Mouse (Mus musculus): Measurements from ENCODE around the gene Gemin2. TPM values are rescaled to one million over a fixed set of nuclear protein-coding genes. Genes with fewer than 3 reads are reported as not detected.

The Gemin2 gene
- polyA plus RNA-seq, 1 experiment from 2014 or later: 15.7 TPM

DNA sequence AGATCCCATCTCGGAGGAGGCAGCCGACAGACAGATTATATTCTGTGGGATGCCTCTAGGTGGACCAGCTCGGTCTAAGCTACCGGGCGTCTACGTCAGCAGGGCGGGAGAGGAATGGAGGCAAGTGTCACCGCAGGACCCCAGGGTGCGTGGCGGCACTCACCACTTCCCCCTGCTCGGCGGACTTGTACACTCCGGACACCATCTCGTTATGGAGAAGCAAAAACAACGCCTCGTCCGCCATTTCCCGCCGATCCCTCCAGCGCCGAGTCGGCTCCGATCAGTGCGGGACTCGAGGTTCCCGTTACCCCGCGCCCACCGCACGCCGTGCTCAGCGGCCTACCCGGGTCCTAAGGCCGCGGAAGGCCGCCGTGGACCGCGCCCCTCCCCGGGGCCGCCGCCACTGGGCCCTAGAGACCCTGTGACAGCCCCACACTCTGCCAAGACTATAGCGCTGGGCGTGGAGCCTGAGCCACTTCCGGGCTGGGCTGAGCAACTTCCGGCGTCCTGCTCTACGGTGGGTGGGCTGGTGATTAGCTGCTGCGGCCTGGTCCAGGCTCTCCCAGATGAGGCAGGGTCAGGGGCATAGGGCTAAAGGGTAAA lies 47.9 kb downstream of the Gemin2 start, which contains the start of gene Trappc6b:
Trappc6b (minus strand) TSS at position 480 of the 603 bp plus-strand sequence.
- H3K36me3 ChIP-seq: peaks cover 9% of the 10 kb centered on the region
- H3K4me1 ChIP-seq: peaks cover 28% of the 10 kb centered on the region
- H3K9ac ChIP-seq (replicated peaks): peak within 1 kb of the TSS; percentile 88
- H3K4me3 ChIP-seq: peak within 1 kb of the TSS; percentile 79
- 0% methylated on average over 49 of the region's 49 CpGs for whole genome bisulfite sequencing
- no peaks in the 10 kb centered on the region for H3K27me3 ChIP-seq
- peak within 1 kb of the TSS; percentile 56 for H3K4me2 ChIP-seq (replicated peaks)
- peak within 1 kb of the TSS; percentile 95 for H3K27ac ChIP-seq (replicated peaks)
- peak; percentile 98 for ATAC-seq (replicated peaks)
- no peaks in the 10 kb centered on the region for H3K9me3 ChIP-seq

DNA sequence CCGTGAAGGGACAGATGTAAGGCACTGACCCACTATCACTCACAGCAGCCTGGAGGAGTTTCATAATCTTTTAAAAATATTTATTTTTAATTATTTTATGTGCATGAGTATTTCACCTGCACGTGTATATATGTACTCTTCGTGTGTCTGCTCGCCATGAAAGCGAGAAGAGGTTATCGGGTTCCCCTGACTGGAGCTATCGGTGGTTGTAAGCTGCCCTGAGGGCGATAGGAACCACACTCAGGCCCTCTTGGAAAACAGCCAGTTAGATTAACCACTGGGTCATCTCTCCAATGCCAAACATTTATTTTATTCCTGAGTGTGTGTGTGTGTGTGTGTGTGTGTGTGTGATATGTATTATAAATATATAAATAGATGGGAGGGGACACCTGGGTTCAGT lies 51.6 kb downstream of the Gemin2 start:
- no peaks in the 10 kb centered on the region for H3K9me3 ChIP-seq
- H3K9ac ChIP-seq (replicated peaks): no peak overlapping the region
- H3K4me3 ChIP-seq: no peak overlapping the region
- ATAC-seq (replicated peaks): no peak
- peaks cover 17% of the 10 kb centered on the region for H3K36me3 ChIP-seq
- no peak overlapping the region for H3K4me2 ChIP-seq (replicated peaks)
- 86% methylated on average over 8 of the region's 8 CpGs for WGBS
- H3K27me3 ChIP-seq: no peaks in the 10 kb centered on the region
- H3K27ac ChIP-seq (replicated peaks): no peak overlapping the region
- H3K4me1 ChIP-seq: peaks cover 22% of the 10 kb centered on the region

GRCm38 (mm10) chr12:59065776-59066175 lies 52.6 kb downstream of the Gemin2 start:
- peak overlapping the region; percentile 98 for H3K4me3 ChIP-seq
- H3K36me3 ChIP-seq: peaks cover 25% of the 10 kb centered on the region
- H3K27me3 ChIP-seq: no peaks in the 10 kb centered on the region
- no peaks in the 10 kb centered on the region for H3K9me3 ChIP-seq
- peak overlapping the region; percentile 95 for H3K27ac ChIP-seq (replicated peaks)
- WGBS: 74% methylated on average over 3 of the region's 3 CpGs
- H3K9ac ChIP-seq (replicated peaks): peak overlapping the region; percentile 63; the same call in 1 of the 2 replicates
- H3K4me1 ChIP-seq: peaks cover 13% of the 10 kb centered on the region
- no peak for ATAC-seq (replicated peaks)
- peak overlapping the region; percentile 68 for H3K4me2 ChIP-seq (replicated peaks)

DNA sequence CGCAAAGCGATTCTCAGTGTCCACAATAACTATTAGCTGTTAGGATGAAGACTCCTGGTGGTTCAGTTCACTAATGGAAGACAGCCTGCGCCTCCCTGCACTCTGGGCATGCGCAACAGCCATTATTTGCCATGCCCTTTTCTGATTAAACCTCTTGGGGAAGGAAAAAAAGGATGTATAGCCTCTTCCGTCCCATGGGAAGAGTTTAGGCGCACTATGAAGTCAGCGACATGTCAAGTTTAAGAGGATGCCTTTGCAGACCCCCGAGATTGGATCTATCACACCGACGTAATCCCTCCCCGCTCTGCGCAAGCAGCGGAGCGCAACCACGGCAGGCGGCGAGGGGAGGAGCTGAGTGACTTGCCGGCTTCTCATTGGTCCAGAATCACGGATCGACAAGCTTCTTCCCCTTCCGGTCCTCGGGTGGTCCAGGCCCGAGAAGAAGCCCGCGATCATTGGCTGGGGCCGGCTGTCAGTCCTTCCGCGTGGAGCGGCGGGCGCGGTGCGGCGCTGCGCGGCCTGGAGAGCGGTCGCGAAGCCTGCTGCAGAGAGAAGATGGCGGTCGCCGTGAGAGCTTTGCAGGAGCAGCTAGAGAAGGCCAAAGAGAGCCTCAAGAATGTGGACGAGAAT lies 53.4 kb downstream of the Gemin2 start, which contains the start of gene Pnn:
Pnn (plus strand) TSS at position 437 of the 630 bp plus-strand sequence.
- Histone ChIP-seq H3K36me3 (peaks cover 33% of the 10 kb centered on the region), H3K9ac (replicated peaks) (peak within 1 kb of the TSS; percentile 99), H3K9me3 (no peaks in the 10 kb centered on the region), H3K4me1 (peaks cover 13% of the 10 kb centered on the region), H3K4me2 (replicated peaks) (peak within 1 kb of the TSS; percentile 73), H3K27ac (replicated peaks) (peak within 1 kb of the TSS; percentile 95), H3K4me3 (peak within 1 kb of the TSS; percentile 98), H3K27me3 (no peaks in the 10 kb centered on the region)
- peak; percentile 100 for ATAC-seq (replicated peaks)
- WGBS: 0% methylated on average over 43 of the region's 43 CpGs

DNA sequence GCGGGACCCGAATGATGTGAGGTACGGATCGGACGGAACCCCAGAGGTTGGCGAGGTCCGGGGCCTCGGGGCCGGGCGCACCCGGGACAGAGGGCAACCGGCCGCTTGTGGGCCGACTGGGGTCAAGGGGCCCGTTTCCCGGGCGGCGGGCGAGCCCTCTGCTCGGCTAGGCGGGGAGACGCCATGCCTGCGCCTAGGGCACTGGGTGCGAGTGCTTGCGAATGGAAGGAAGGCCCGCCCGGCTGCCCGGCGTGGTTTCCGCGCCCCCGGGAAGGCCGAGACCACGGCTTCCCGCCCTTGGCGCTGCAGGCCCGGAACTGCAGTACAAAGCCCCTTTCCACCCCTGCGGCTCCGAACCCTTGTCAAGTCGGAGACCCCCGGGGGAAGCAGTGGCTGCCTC lies 53.9 kb downstream of the Gemin2 start:
- Histone ChIP-seq H3K9me3 (no peaks in the 10 kb centered on the region), H3K4me3 (peak overlapping the region; percentile 98), H3K4me1 (peaks cover 13% of the 10 kb centered on the region), H3K36me3 (peaks cover 38% of the 10 kb centered on the region), H3K27me3 (no peaks in the 10 kb centered on the region), H3K27ac (replicated peaks) (peak overlapping the region; percentile 95), H3K9ac (replicated peaks) (peak overlapping the region; percentile 99), H3K4me2 (replicated peaks) (peak overlapping the region; percentile 73)
- no peak; the same call in 1 of the 2 replicates for ATAC-seq (replicated peaks)
- under 1% methylated on average over 41 of the region's 41 CpGs for WGBS

- Histone ChIP-seq H3K36me3 (peaks cover 48% of the 10 kb centered on the region), H3K4me1 (peaks cover 13% of the 10 kb centered on the region), H3K27me3 (no peaks in the 10 kb centered on the region)
These were observed 55.6 kb downstream of the Gemin2 start for GRCm38 (mm10) chr12:59068791-59069190.

GRCm38 (mm10) chr12:59072286-59072685 lies 59.1 kb downstream of the Gemin2 start:
- Histone ChIP-seq H3K4me1 (peaks cover 9% of the 10 kb centered on the region), H3K27me3 (no peaks in the 10 kb centered on the region), H3K27ac (replicated peaks) (no peak overlapping the region), H3K4me3 (no peak overlapping the region), H3K36me3 (peaks cover 54% of the 10 kb centered on the region), H3K9ac (replicated peaks) (no peak overlapping the region), H3K4me2 (replicated peaks) (no peak overlapping the region), H3K9me3 (no peaks in the 10 kb centered on the region)
- 89% methylated on average over 11 of the region's 11 CpGs for whole genome bisulfite sequencing
- no peak for ATAC-seq (replicated peaks)

More at GRCm38 (mm10) chr12:59068791-59069190, 55.6 kb downstream of the Gemin2 start:
- no peak overlapping the region for H3K4me3 ChIP-seq
- H3K9ac ChIP-seq (replicated peaks): no peak overlapping the region
- no peak overlapping the region for H3K4me2 ChIP-seq (replicated peaks)
- 93% methylated on average over 13 of the region's 13 CpGs for WGBS
- no peaks in the 10 kb centered on the region for H3K9me3 ChIP-seq
- no peak for ATAC-seq (replicated peaks)
- no peak overlapping the region for H3K27ac ChIP-seq (replicated peaks)

DNA sequence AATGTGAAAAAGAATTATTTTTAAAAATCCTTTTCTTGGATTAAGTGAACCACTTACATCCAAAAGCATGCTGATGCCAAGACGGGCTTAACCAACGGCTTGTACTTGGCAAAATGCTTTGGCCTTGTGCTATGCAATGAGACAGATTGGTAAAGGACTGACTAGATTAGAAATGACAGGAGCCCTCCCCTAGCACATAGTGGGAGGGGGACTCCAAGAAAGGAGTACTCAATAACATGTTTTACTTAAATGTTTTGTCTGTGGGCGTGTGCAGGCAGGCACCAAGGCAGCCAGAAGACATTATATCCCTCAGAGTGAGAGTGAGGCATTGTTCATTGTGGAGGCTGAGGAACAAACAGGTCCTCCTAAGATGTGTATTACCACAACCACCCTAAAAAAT lies 60.9 kb downstream of the Gemin2 start:
- WGBS: 76% methylated on average over 3 of the region's 3 CpGs
- H3K4me2 ChIP-seq (replicated peaks): no peak overlapping the region

DNA sequence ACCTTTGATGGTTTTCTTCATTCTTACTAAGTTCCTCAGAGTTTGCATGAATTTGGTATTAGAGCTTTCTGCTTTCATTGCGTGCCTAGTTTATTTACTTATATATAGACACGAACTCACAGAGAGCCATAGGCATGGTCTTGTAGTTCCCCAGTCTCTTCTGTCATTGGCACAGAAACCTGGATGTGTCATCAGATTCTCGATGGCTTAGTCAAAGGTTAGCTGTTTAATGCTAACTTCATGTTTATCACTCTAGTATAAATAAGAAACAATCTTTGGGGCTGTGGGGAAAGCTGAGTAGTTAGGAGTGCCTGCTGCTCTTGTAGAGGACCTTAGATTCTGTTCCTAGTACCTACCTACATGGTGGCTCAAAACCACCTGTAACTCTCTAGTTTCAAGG lies 63.8 kb downstream of the Gemin2 start:
- no peak overlapping the region for H3K27ac ChIP-seq (replicated peaks)

More for the DNA sequence above, 60.9 kb downstream of the Gemin2 start:
- no peak overlapping the region for H3K9ac ChIP-seq (replicated peaks)
- no peak overlapping the region for H3K4me3 ChIP-seq
- H3K4me1 ChIP-seq: no peaks in the 10 kb centered on the region
- no peak overlapping the region for H3K27ac ChIP-seq (replicated peaks)
- peaks cover 44% of the 10 kb centered on the region for H3K36me3 ChIP-seq
- no peaks in the 10 kb centered on the region for H3K9me3 ChIP-seq
- ATAC-seq (replicated peaks): peak; percentile 44
- no peaks in the 10 kb centered on the region for H3K27me3 ChIP-seq

DNA sequence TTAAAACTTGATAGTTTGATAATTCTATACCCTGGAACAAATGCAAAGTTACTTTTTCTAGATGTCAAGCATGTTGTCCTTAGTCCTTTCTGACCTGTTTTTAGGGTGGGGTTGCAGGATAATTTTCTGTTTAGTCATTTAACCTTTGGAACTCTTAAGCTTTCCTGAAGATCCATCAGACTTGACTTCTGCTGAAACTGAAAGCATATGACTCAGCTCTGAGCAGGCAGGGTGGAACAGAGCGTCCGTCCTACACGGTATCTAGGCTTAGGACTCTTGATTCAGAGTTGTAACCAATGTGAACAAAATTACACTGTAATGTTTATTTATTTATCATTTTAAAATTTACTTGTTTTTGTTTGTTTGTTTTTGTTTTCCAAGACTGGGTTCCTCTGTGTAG lies 64.7 kb downstream of the Gemin2 start:
- H3K9ac ChIP-seq (replicated peaks): no peak overlapping the region
- H3K27me3 ChIP-seq: no peaks in the 10 kb centered on the region
- no peaks in the 10 kb centered on the region for H3K9me3 ChIP-seq
- no peak overlapping the region for H3K4me3 ChIP-seq
- no peak for ATAC-seq (replicated peaks)
- WGBS: 95% methylated on average over 3 of the region's 3 CpGs
- no peak overlapping the region for H3K4me2 ChIP-seq (replicated peaks)
- H3K36me3 ChIP-seq: peaks cover 9% of the 10 kb centered on the region
- no peak overlapping the region for H3K27ac ChIP-seq (replicated peaks)
- H3K4me1 ChIP-seq: no peaks in the 10 kb centered on the region

More for the DNA sequence above, 63.8 kb downstream of the Gemin2 start:
- ATAC-seq (replicated peaks): no peak
- Histone ChIP-seq H3K9me3 (no peaks in the 10 kb centered on the region), H3K4me1 (no peaks in the 10 kb centered on the region), H3K9ac (replicated peaks) (no peak overlapping the region), H3K4me3 (no peak overlapping the region), H3K27me3 (no peaks in the 10 kb centered on the region), H3K4me2 (replicated peaks) (no peak overlapping the region), H3K36me3 (peaks cover 17% of the 10 kb centered on the region)
- WGBS: 91% methylated on average over 3 of the region's 3 CpGs
